Mouse (Mus musculus) kidney, embryonic 14.5 days (tissue): ENCODE results near the gene Adck1. TPM values are rescaled to one million over a fixed set of nuclear protein-coding genes. Genes with fewer than 3 reads are reported as not detected.
"Not testable (repeated sequence)": the region's sequence is repeated elsewhere in the genome, so short reads cannot be mapped to it uniquely, and the experiment has no call there.

Source experiments
- ATAC-seq: fragments of 200-750 bp; cut with Nextera tagmentation; 2 replicates; pipeline ENCODE4 v1.8.0; 2017; ENCODE audit warnings: moderate number of reproducible peaks, mild to moderate bottlenecking, moderate TSS enrichment, moderate library complexity; ENCODE audit not compliant: low FRiP score, low TSS enrichment
- H3K27ac ChIP-seq: fragments of 300-500 bp; sonication (generic); 2 replicates; pipeline ENCODE4 v1.5.1; 2014; ENCODE audit warnings: low read depth, mild to moderate bottlenecking, low read length, moderate library complexity, mixed read lengths
- H3K27me3 ChIP-seq: fragments of 300-500 bp; sonication (generic); 2 replicates; pipeline ENCODE4 v1.6.1; 2014; ENCODE audit warnings: mild to moderate bottlenecking, low read length; ENCODE audit not compliant: control insufficient read depth, insufficient read depth
- H3K36me3 ChIP-seq: fragments of 300-500 bp; sonication (generic); 2 replicates; pipeline ENCODE4 v1.6.1; 2014; ENCODE audit warnings: low read length, mixed read lengths; ENCODE audit not compliant: control insufficient read depth, insufficient read depth
- H3K4me1 ChIP-seq: fragments of 300-500 bp; sonication (generic); 2 replicates; pipeline ENCODE4 v1.6.1; 2014; ENCODE audit warnings: low read length, mixed read lengths; ENCODE audit not compliant: control insufficient read depth, insufficient read depth
- H3K4me2 ChIP-seq: fragments of 300-500 bp; sonication (generic); replicated peaks from 2 replicates; pipeline ENCODE4 v1.6.1; 2014; ENCODE audit warnings: low read depth, mild to moderate bottlenecking, low read length
- H3K4me3 ChIP-seq: fragments of 300-500 bp; sonication (generic); 2 replicates; pipeline ENCODE4 v1.5.1; 2014; ENCODE audit warnings: mild to moderate bottlenecking, low read length
- H3K9ac ChIP-seq: fragments of 300-500 bp; sonication (generic); 2 replicates; pipeline ENCODE4 v1.6.1; 2014; ENCODE audit warnings: low read depth, mild to moderate bottlenecking, low read length, moderate library complexity
- H3K9me3 ChIP-seq: fragments of 300-500 bp; sonication (generic); 2 replicates; pipeline ENCODE4 v1.6.1; 2016; ENCODE audit warnings: low read length; ENCODE audit not compliant: control insufficient read depth
- WGBS: fragments of 180-500 bp; shearing (Covaris S2); extraction: QIAGEN DNeasy Blood & Tissue Kit; methylation state at CpG from one replicate; pipeline ENCODE4 v1.1.7; 2014; 5-methylcytosine and 5-hydroxymethylcytosine counted together
- polyA plus RNA-seq: library from polyadenylated mRNA; unstranded; fragments of >200 nt; fragmentation: Nextera tagmentation; extraction: Ambion mirVana; gene quantifications from 2 replicates; pipeline ENCODE4 v1.2.1, GENCODE M21; 2014

Adck1 gene
- polyA plus RNA-seq, 1 experiment from 2014 or later: 17.3 TPM

- not testable (repeated sequence) for H3K36me3 ChIP-seq, H3K27me3 ChIP-seq, H3K4me3 ChIP-seq, H3K9me3 ChIP-seq, H3K9ac ChIP-seq, H3K4me2 ChIP-seq, H3K4me1 ChIP-seq, ATAC-seq, H3K27ac ChIP-seq
- WGBS: 56% methylated on average over 4 of the region's 4 CpGs
These were observed 9.3 kb downstream of the Adck1 start for GRCm38 (mm10) chr12:88369690-88370089.

- not testable (repeated sequence) for H3K9ac ChIP-seq, H3K27me3 ChIP-seq, H3K4me2 ChIP-seq, H3K27ac ChIP-seq, H3K4me3 ChIP-seq, ATAC-seq, H3K9me3 ChIP-seq, H3K4me1 ChIP-seq, H3K36me3 ChIP-seq
- WGBS: 0% methylated on average over 1 of the region's 1 CpGs
These were observed 10.0 kb downstream of the Adck1 start for GRCm38 (mm10) chr12:88370321-88370720.

GRCm38 (mm10) chr12:88372018-88372417 is 11.7 kb downstream of the Adck1 start:
- no peak; the same call in 1 of the 2 replicates for ATAC-seq
- Histone ChIP-seq H3K4me3 (no peak overlapping the region), H3K9me3 (no peaks in the 10 kb centered on the region), H3K4me1 (no peaks in the 10 kb centered on the region), H3K27ac (no peak overlapping the region), H3K4me2 (no peak overlapping the region), H3K36me3 (no peaks in the 10 kb centered on the region; the same call in 1 of the 2 replicates), H3K9ac (no peak overlapping the region), H3K27me3 (no peaks in the 10 kb centered on the region)
- WGBS: 58% methylated on average over 5 of the region's 5 CpGs

- Histone ChIP-seq H3K4me1 (no peaks in the 10 kb centered on the region), H3K9me3 (no peaks in the 10 kb centered on the region), H3K36me3 (no peaks in the 10 kb centered on the region; the same call in 1 of the 2 replicates), H3K27me3 (no peaks in the 10 kb centered on the region), H3K27ac (no peak overlapping the region), H3K4me2 (no peak overlapping the region), H3K9ac (no peak overlapping the region), H3K4me3 (no peak overlapping the region)
- ATAC-seq: no peak
- WGBS: 38% methylated on average over 10 of the region's 10 CpGs
These were observed 16.5 kb downstream of the Adck1 start for GRCm38 (mm10) chr12:88376820-88377219.

- 95% methylated on average over 2 of the region's 2 CpGs for WGBS
- H3K9ac ChIP-seq: no peak overlapping the region
- ATAC-seq: no peak
These were observed 17.9 kb downstream of the Adck1 start for GRCm38 (mm10) chr12:88378256-88378655.

GRCm38 (mm10) chr12:88388832-88389231 is 28.5 kb downstream of the Adck1 start:
- WGBS: 90% methylated on average over 6 of the region's 6 CpGs
- Histone ChIP-seq H3K4me3 (no peak overlapping the region), H3K27me3 (no peaks in the 10 kb centered on the region), H3K4me1 (no peaks in the 10 kb centered on the region), H3K9ac (no peak overlapping the region), H3K36me3 (no peaks in the 10 kb centered on the region), H3K4me2 (no peak overlapping the region), H3K27ac (no peak overlapping the region), H3K9me3 (no peaks in the 10 kb centered on the region)
- no peak for ATAC-seq

More at GRCm38 (mm10) chr12:88378256-88378655, 17.9 kb downstream of the Adck1 start:
- no peaks in the 10 kb centered on the region for H3K9me3 ChIP-seq
- no peaks in the 10 kb centered on the region for H3K36me3 ChIP-seq
- H3K27me3 ChIP-seq: no peaks in the 10 kb centered on the region
- H3K4me3 ChIP-seq: no peak overlapping the region
- H3K4me2 ChIP-seq: no peak overlapping the region
- no peak overlapping the region for H3K27ac ChIP-seq
- H3K4me1 ChIP-seq: no peaks in the 10 kb centered on the region

GRCm38 (mm10) chr12:88398658-88399057 is 38.3 kb downstream of the Adck1 start:
- no peaks in the 10 kb centered on the region for H3K27me3 ChIP-seq
- 93% methylated on average over 1 of the region's 1 CpGs for WGBS

GRCm38 (mm10) chr12:88403541-88403940 is 43.2 kb downstream of the Adck1 start:
- ATAC-seq: no peak
- H3K4me3 ChIP-seq: no peak overlapping the region
- WGBS: 58% methylated on average over 5 of the region's 5 CpGs
- no peaks in the 10 kb centered on the region for H3K27me3 ChIP-seq
- H3K4me2 ChIP-seq: no peak overlapping the region
- no peaks in the 10 kb centered on the region for H3K9me3 ChIP-seq
- no peak overlapping the region for H3K27ac ChIP-seq
- no peak overlapping the region for H3K9ac ChIP-seq
- H3K36me3 ChIP-seq: no peaks in the 10 kb centered on the region
- H3K4me1 ChIP-seq: no peaks in the 10 kb centered on the region

More at GRCm38 (mm10) chr12:88398658-88399057, 38.3 kb downstream of the Adck1 start:
- no peak overlapping the region for H3K4me3 ChIP-seq
- H3K9me3 ChIP-seq: no peaks in the 10 kb centered on the region
- no peak overlapping the region for H3K4me2 ChIP-seq
- H3K27ac ChIP-seq: no peak overlapping the region
- H3K9ac ChIP-seq: no peak overlapping the region
- H3K4me1 ChIP-seq: no peaks in the 10 kb centered on the region
- ATAC-seq: no peak
- no peaks in the 10 kb centered on the region for H3K36me3 ChIP-seq

GRCm38 (mm10) chr12:88405113-88405512 is 44.8 kb downstream of the Adck1 start:
- H3K9me3 ChIP-seq: no peaks in the 10 kb centered on the region
- no peaks in the 10 kb centered on the region for H3K27me3 ChIP-seq
- no peak overlapping the region for H3K9ac ChIP-seq
- no peak overlapping the region for H3K4me3 ChIP-seq
- H3K4me1 ChIP-seq: no peaks in the 10 kb centered on the region
- H3K36me3 ChIP-seq: no peaks in the 10 kb centered on the region
- 27% methylated on average over 2 of the region's 2 CpGs for WGBS
- H3K4me2 ChIP-seq: no peak overlapping the region
- H3K27ac ChIP-seq: no peak overlapping the region
- ATAC-seq: peak; percentile 60
